Mouse (Mus musculus): ENCODE measurements around the gene Itpr2. TPM values are rescaled to one million over a fixed set of nuclear protein-coding genes. Genes with fewer than 3 reads are reported as not detected.

Gene Itpr2
- polyA plus RNA-seq, 1 experiment, result 25.5 TPM

DNA sequence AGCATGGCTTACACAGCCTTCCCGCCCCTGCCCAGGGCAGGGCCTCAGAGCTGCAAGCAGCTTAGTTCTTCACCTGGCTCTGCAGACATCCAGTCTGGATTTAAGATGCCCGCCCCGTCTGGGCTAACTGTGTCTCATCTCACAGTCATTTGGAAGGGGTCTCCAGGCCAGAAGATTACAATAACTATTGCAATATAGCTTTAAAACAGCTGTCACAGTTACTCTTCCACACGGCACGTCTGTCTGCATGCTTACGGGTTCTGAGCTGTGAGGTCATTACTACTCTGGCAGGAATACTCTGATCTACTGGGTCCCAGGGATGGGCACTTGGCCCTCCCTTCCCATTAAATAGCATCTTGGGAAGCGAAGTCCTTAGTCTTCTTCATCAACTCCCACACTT, 393.3 kb downstream of the Itpr2 start:
- no peak overlapping the region for H3K4me3 ChIP-seq (replicated peaks; ENCODE audit: extremely low read depth, low read depth, low read length)
- WGBS, result 81% methylated on average over 7 of the region's 7 CpGs
- no peaks in the 10 kb centered on the region for H3K4me1 ChIP-seq (ENCODE audit: control insufficient read depth, insufficient read depth, low read length)
- no peak for TF ChIP-seq POLR2A (IDR thresholded peaks at IDR 0.05; ENCODE audit: borderline replicate concordance, extremely low read depth, low read depth, low read length)
- DNase-seq, result no peak

DNA sequence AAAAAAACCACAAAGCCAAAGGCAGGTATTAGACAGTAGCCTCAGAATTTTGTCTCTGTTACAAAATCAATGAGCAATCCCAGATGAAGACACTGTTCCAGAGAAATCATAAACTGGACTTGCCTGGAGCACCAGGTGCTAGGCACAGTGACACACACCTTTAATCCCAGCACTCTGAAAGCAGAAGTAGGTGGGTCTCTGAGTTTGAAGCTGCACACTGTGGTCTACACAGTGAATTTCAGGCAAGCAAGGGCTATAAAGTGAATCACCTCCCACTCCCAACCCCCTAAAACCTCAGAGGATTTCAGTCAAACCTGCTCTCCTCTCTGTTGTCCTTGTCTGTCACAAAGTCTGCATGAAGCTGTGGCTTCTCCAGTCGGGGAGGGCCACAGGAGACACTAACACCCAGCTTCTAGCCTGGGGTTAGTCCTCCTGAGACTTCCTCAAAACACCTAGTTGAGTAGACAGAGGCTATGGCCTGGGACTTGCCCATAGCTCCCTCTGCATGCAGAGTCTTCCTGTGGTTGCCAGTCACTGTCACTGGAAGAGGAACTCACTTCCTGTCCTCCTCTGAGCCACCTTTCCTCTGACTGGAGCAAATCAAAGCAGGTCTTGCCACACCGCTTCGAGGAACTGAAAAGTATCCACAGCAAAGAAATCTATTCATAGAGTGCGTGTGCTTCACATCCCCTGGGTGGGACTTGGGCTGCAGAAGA, 394.7 kb downstream of the Itpr2 start:
- 78% methylated on average over 4 of the region's 4 CpGs for WGBS
- DNase-seq, result no peak
- H3K4me1 ChIP-seq (ENCODE audit: control insufficient read depth, insufficient read depth, low read length), result no peaks in the 10 kb centered on the region
- TF ChIP-seq POLR2A (IDR thresholded peaks at IDR 0.05; ENCODE audit: borderline replicate concordance, extremely low read depth, low read depth, low read length) (no peak), CTCF (IDR thresholded peaks at IDR 0.05; ENCODE audit: insufficient read depth, low read length) (no peak)
- H3K4me3 ChIP-seq (replicated peaks; ENCODE audit: extremely low read depth, low read depth, low read length), result no peak overlapping the region

DNA sequence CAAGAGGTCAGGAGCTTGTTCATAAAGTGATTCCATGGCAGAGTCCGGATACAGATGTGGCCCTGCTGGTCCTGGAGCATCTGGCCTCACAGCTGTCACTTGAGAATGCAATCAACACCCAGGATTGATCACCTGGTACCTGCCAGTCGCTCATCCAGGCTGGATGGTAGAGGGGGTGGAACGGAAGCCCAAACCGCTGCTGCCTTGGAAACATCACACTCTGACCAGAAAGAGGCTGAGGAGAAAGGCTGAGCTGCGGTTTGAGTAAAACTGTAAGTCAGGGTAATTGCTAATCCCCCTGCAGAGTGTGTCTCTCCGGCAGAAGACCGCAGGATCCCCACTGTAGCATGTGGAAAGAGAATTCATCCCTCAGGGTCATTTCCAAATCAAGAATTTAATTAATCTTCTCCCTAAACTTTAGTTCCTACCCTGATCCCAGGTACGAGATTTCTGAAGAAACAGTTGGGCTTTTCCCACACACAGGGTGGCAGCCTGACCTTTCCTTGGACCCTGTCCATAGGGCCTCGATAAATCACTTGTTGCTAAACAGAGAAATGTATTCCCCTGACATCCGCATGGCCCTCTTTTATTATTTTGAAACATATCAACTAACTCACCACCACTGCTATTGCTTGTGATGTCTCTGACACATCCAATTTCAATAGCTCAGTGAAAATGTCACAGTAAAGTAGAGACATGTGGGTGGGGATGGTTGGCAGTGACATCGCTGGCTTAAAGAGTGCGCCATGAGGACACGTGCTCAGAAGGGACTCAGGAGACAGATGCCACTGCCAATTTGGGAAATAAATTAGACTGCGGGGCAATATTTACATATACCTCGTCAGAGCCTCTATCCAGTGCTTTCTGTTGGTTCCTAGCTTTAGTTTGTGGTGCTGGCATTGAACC, 418.7 kb downstream of the Itpr2 start:
- TF ChIP-seq POLR2A (IDR thresholded peaks at IDR 0.05; ENCODE audit: borderline replicate concordance, extremely low read depth, low read depth, low read length), result no peak
- no peak for TF ChIP-seq CTCF (IDR thresholded peaks at IDR 0.05; ENCODE audit: insufficient read depth, low read length)
- Histone ChIP-seq H3K4me3 (replicated peaks; ENCODE audit: extremely low read depth, low read depth, low read length) (no peak overlapping the region), H3K4me1 (ENCODE audit: control insufficient read depth, insufficient read depth, low read length) (peaks cover 5% of the 10 kb centered on the region; the same call in 1 of the 2 replicates)
- 65% methylated on average over 15 of the region's 15 CpGs for WGBS
- no peak for DNase-seq

DNA sequence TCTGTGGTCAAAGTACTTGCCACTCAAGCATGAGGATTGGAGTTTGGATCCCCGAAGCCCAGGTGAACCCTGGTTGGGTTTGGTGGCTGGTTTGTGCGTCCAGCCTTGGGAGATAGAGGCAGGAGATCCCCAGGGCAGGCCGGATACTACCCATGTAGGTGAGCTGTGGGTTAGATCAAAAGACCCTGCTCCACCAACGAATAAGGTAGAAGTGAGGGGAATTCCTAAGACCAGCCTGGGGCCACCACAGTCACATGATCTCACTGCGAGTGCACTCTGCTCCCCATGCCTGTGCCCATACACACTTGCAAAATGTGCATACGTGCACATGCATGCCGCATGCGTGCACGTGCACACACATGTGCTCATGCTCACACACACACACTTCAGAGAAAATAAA, 419.5 kb downstream of the Itpr2 start:
- TF ChIP-seq CTCF (IDR thresholded peaks at IDR 0.05; ENCODE audit: insufficient read depth, low read length) (no peak), POLR2A (IDR thresholded peaks at IDR 0.05; ENCODE audit: borderline replicate concordance, extremely low read depth, low read depth, low read length) (no peak)
- DNase-seq, result no peak
- Histone ChIP-seq H3K4me3 (replicated peaks; ENCODE audit: extremely low read depth, low read depth, low read length) (no peak overlapping the region), H3K4me1 (ENCODE audit: control insufficient read depth, insufficient read depth, low read length) (peaks cover 5% of the 10 kb centered on the region; the same call in 1 of the 2 replicates)
- WGBS, result 89% methylated on average over 9 of the region's 9 CpGs

DNA sequence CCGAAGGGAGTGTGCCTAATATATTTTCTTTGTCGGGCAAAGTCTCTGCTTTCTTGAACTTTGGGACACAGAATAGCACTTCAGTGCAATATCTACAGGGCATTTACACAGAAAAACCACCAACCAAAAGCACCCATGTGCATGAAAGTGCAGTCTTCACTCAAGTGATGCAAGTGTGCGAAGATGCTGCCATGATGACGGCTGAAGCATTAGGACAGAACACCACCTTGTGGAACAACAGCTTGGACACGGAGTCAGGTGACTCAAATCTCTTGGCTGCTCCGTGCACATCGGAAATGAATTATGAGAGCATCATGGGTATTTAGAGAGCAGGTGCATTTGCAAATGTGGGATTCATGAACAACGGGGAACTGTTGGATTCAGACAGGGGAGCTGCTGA, 420.4 kb downstream of the Itpr2 start:
- no peak for TF ChIP-seq POLR2A (IDR thresholded peaks at IDR 0.05; ENCODE audit: borderline replicate concordance, extremely low read depth, low read depth, low read length)
- TF ChIP-seq CTCF (IDR thresholded peaks at IDR 0.05; ENCODE audit: insufficient read depth, low read length), result no peak
- WGBS, result 92% methylated on average over 8 of the region's 8 CpGs
- Histone ChIP-seq H3K4me3 (replicated peaks; ENCODE audit: extremely low read depth, low read depth, low read length) (no peak overlapping the region), H3K4me1 (ENCODE audit: control insufficient read depth, insufficient read depth, low read length) (peaks cover 5% of the 10 kb centered on the region; the same call in 1 of the 2 replicates)
- DNase-seq, result no peak

DNA sequence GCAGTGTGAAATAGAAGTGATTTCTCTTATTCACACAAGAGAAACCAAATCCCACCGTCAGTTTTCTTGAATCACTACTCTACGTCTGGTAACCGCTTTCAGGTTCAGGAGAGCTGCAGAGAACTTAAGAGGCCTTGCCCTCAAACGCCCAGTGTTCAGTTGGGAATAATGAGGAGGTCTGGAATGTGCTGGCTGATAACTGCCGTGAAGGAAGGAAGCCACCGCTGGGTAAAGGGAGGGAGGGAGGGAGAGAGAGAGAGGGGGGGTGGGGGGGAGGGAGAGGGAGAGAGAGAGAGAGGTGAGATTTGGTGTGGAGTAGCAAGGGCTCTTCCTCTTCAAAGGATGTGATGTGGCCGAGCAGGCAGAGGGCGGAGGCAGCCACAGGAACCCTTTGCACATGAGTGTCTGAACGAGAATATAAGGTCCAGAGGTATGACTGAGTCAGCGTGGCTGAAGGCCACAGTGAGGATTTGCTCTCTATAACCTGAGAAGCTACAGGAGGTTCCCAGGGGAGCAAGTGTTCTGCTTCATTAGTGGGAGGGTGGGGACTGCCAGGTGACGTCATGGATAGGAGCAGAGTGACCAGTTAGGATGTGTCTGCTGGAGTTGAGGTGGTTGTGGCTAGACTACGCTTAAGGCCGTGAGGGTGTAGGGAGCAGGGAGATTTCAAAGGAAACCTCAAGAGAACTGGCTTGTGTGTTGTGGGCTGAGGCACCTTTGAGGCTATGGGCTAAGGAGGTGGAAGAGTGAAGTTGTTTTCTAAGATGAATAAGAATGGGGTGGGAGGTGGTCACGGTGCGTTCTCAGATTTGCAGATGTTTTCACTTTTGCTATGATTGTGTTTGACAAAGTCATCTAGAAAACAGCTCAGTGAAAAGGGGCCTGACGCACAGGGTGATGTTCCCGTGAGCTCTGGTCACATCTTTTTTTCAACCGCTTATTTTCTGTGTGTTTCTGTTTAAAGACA, 421.2 kb downstream of the Itpr2 start:
- no peak for DNase-seq
- Histone ChIP-seq H3K4me1 (ENCODE audit: control insufficient read depth, insufficient read depth, low read length) (peaks cover 5% of the 10 kb centered on the region; the same call in 1 of the 2 replicates), H3K4me3 (replicated peaks; ENCODE audit: extremely low read depth, low read depth, low read length) (no peak overlapping the region)
- TF ChIP-seq CTCF (IDR thresholded peaks at IDR 0.05; ENCODE audit: insufficient read depth, low read length) (no peak), POLR2A (IDR thresholded peaks at IDR 0.05; ENCODE audit: borderline replicate concordance, extremely low read depth, low read depth, low read length) (no peak)
- 60% methylated on average over 18 of the region's 18 CpGs for WGBS

DNA sequence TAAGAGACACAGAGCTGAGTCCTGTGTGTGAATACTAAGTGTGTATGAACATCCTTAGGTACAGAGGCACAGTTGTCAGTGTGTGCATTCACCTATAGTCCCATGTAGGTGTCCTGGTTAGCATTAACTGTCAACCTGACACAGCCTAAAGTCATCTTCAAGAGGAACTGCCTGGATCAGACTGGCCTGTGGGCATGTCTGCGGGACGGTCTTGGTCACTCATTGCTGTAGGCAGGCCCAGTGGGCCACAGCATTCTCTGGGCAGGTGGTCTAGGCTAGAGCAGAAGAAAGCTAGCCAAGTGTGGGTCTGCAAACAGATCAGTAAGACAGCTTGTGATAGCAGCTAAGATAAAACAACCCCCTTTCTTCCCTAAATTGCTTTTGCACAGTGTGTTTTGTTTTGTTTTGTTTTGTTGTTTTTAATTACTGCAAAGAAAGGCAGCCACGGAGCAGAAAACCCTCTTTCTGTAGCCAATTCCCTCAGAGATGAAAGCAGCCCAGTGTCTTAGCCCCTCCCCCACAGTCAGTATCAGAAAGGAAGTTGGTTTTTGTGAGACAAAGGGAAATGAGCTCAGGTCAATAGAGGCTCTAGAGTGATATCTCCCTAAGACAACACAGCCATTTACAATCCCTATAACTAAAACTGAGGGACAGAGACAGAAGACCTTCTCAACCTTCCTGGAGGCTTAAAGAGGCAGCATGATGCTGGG, 422.1 kb downstream of the Itpr2 start:
- H3K4me1 ChIP-seq (ENCODE audit: control insufficient read depth, insufficient read depth, low read length), result peaks cover 5% of the 10 kb centered on the region; the same call in 1 of the 2 replicates
- no peak for DNase-seq
- 60% methylated on average over 3 of the region's 3 CpGs for WGBS
- TF ChIP-seq CTCF (IDR thresholded peaks at IDR 0.05; ENCODE audit: insufficient read depth, low read length) (no peak), POLR2A (IDR thresholded peaks at IDR 0.05; ENCODE audit: borderline replicate concordance, extremely low read depth, low read depth, low read length) (no peak)
- H3K4me3 ChIP-seq (replicated peaks; ENCODE audit: extremely low read depth, low read depth, low read length), result no peak overlapping the region

DNA sequence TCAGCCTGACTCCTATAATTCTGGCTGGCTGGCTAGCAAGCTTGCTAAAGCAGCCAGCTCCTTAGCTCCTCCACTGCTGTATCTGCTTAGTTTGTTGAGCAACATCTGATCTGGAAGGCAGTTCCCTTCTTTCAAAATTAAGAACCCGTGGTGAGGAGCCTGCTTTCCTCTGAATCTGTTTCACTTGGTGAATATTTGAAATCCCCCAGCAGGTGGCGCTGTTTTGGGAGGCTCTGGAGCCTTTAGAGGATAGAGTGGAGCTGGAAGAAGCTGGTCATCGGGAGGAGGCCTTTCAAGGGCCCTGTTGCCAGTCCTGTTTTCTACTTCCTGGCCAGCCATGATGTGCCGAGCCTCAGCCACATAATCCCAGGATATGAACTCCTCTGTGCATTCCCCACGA, 422.8 kb downstream of the Itpr2 start:
- TF ChIP-seq POLR2A (IDR thresholded peaks at IDR 0.05; ENCODE audit: borderline replicate concordance, extremely low read depth, low read depth, low read length), result no peak
- peak; percentile 55 for TF ChIP-seq CTCF (IDR thresholded peaks at IDR 0.05; ENCODE audit: insufficient read depth, low read length)
- 37% methylated on average over 5 of the region's 5 CpGs for WGBS
- peak; percentile 58 for DNase-seq
- H3K4me1 ChIP-seq (ENCODE audit: control insufficient read depth, insufficient read depth, low read length), result peaks cover 5% of the 10 kb centered on the region; the same call in 1 of the 2 replicates
- H3K4me3 ChIP-seq (replicated peaks; ENCODE audit: extremely low read depth, low read depth, low read length), result no peak overlapping the region
